Comparison of ENCODE assay signal across 9 mouse cellular contexts in genomic region chr17:8388990-8389789, GRCm38 (mm10). TPM values are rescaled to one million over a fixed set of nuclear protein-coding genes. Genes with fewer than 3 reads are reported as not detected.
DNase-seq lines count a peak whose midpoint lies in the region; ATAC-seq lines count a peak whose summit lies in the region.
"Had no signal": no experiment of that assay in that cellular context is flagged by ENCODE, and none has a peak within 500 bp of the region (broad histone marks: within the 10 kb centered on the region; RNA-seq: fewer than 3 reads in every experiment).

No protein-coding gene starts in this region.

- peak overlapping the region; percentile 18 for H3K4me3 ChIP-seq in heart, embryonic 12.5 days
- peak overlapping the region; percentile 30 for H3K4me3 ChIP-seq in midbrain, embryonic 14.5 days (replicated peaks; ENCODE audit: low read depth, low read length)
- H3K4me3 ChIP-seq: erythroblast, embryonic 14.5 days had no signal

- WGBS in heart, embryonic 12.5 days: 2% methylated on average over 28 of the region's 28 CpGs
- 2% methylated on average over 28 of the region's 28 CpGs for WGBS in midbrain, embryonic 14.5 days

- peaks cover 57% of the 10 kb centered on the region for H3K27me3 ChIP-seq in heart, embryonic 12.5 days (replicated peaks)
- H3K27me3 ChIP-seq in midbrain, embryonic 14.5 days (ENCODE audit: control insufficient read depth, insufficient read depth, low read length): peaks cover 32% of the 10 kb centered on the region

- H3K4me1 ChIP-seq in heart, embryonic 12.5 days (replicated peaks): peaks cover 6% of the 10 kb centered on the region
- peaks cover 10% of the 10 kb centered on the region for H3K4me1 ChIP-seq in midbrain, embryonic 14.5 days (ENCODE audit: control insufficient read depth, insufficient read depth, low read length)

- H3K4me2 ChIP-seq in heart, embryonic 12.5 days: peak overlapping the region; percentile 47
- peak overlapping the region; percentile 49 for H3K4me2 ChIP-seq in midbrain, embryonic 14.5 days (ENCODE audit: low read length)

- H3K9me3 ChIP-seq in heart, embryonic 12.5 days (replicated peaks): no peaks in the 10 kb centered on the region
- no peaks in the 10 kb centered on the region for H3K9me3 ChIP-seq in midbrain, embryonic 14.5 days (ENCODE audit: control insufficient read depth, low read length)

- H3K9ac ChIP-seq in heart, embryonic 12.5 days: no peak overlapping the region
- H3K9ac ChIP-seq in midbrain, embryonic 14.5 days (replicated peaks; ENCODE audit: low read length): peak overlapping the region; percentile 42

- no peak for DNase-seq in heart, postnatal 14 days
- peak; percentile 58 for DNase-seq in ES-CJ7 (ENCODE audit: low read depth, low spot score)
- DNase-seq in midbrain, embryonic 14.5 days: no peak
- no peak for DNase-seq in gastrocnemius, adult 18-20 months (ENCODE audit: low spot score)
- no peak for DNase-seq in gastrocnemius, adult 8-10 months (ENCODE audit: low spot score in 2 of 2)
- no peak for DNase-seq in left cerebral cortex, adult 8-10 months (ENCODE audit: low spot score in 2 of 2)

- intact Hi-C loops in heart, postnatal 14 days (cut with DNase I): loop anchor here (5.0 kb wide), 1 partner anchor 73 kb away; no protein-coding TSS in a partner anchor

- H3K36me3 ChIP-seq in heart, embryonic 12.5 days: no peaks in the 10 kb centered on the region
- no peaks in the 10 kb centered on the region for H3K36me3 ChIP-seq in midbrain, embryonic 14.5 days (ENCODE audit: control insufficient read depth, insufficient read depth, low read length)

- ATAC-seq in heart, embryonic 12.5 days (ENCODE audit: insufficient number of reproducible peaks, low FRiP score): no peak
- peak; percentile 61 for ATAC-seq in granulocyte monocyte progenitor cell, adult 5-6 weeks (replicated peaks; ENCODE audit: poor library complexity, severe bottlenecking)
- no peak for ATAC-seq in midbrain, embryonic 14.5 days (ENCODE audit: low FRiP score, low TSS enrichment)

- H3K27ac ChIP-seq in heart, embryonic 12.5 days (ENCODE audit: poor library complexity, severe bottlenecking): no peak overlapping the region
- H3K27ac ChIP-seq in midbrain, embryonic 14.5 days (replicated peaks; ENCODE audit: low read depth, low read length): no peak overlapping the region

RNA-seq across cellular contexts. Expression of gene T2, which starts 33.4 kb away (rescaled TPM):
- polyA plus RNA-seq in heart, embryonic 12.5 days (2016; fragmentation: Nextera tagmentation; extraction: Ambion mirVana): 1.0 and 1.1 TPM in 2 replicates
- total RNA-seq in heart, postnatal 14 days (2021): under 1 TPM; 0.26 to 0.27 TPM
- total RNA-seq in granulocyte monocyte progenitor cell, adult 5-6 weeks (2014; fragmentation: Nextera tagmentation): not detected in 2 replicates
- total RNA-seq in granulocyte monocyte progenitor cell, adult 5-6 weeks (2017): not detected in 2 replicates
- 0.39 and 0.82 TPM in 2 replicates for polyA plus RNA-seq in midbrain, embryonic 14.5 days (2014; fragmentation: Nextera tagmentation; extraction: Ambion mirVana)
- total RNA-seq in gastrocnemius, adult 18-20 months (2021): not detected
- total RNA-seq in gastrocnemius, adult 8-10 months (2022): not detected
- total RNA-seq in left cerebral cortex, adult 8-10 months (2022): 1 to 10 TPM in 2 of 4 experiments, under 1 TPM in 2; 0.44 to 1.3 (median 0.87) TPM
- polyA plus RNA-seq: erythroblast, embryonic 14.5 days had no signal

RNA-seq across cellular contexts. Expression of gene T, which starts 45.0 kb away (rescaled TPM):
- 0.24 and 0.46 TPM in 2 replicates for polyA plus RNA-seq in heart, embryonic 12.5 days (2016; fragmentation: Nextera tagmentation; extraction: Ambion mirVana)
- total RNA-seq in heart, postnatal 14 days (2021): not detected
- total RNA-seq in granulocyte monocyte progenitor cell, adult 5-6 weeks (2014; fragmentation: Nextera tagmentation): not detected in 2 replicates
- not detected in 2 replicates for total RNA-seq in granulocyte monocyte progenitor cell, adult 5-6 weeks (2017)
- 0.39 and 0.43 TPM in 2 replicates for polyA plus RNA-seq in midbrain, embryonic 14.5 days (2014; fragmentation: Nextera tagmentation; extraction: Ambion mirVana)
- total RNA-seq in gastrocnemius, adult 18-20 months (2021): not detected
- not detected for total RNA-seq in gastrocnemius, adult 8-10 months (2022)
- not detected for total RNA-seq in left cerebral cortex, adult 8-10 months (2022)
- polyA plus RNA-seq: erythroblast, embryonic 14.5 days had no signal

RNA-seq across cellular contexts. Expression of gene Prr18, which starts 51.9 kb away (rescaled TPM):
- 0.10 and 0.14 TPM in 2 replicates for polyA plus RNA-seq in heart, embryonic 12.5 days (2016; fragmentation: Nextera tagmentation; extraction: Ambion mirVana)
- under 1 TPM; 0.24 to 0.69 TPM for total RNA-seq in heart, postnatal 14 days (2021)
- not detected in 2 replicates for total RNA-seq in granulocyte monocyte progenitor cell, adult 5-6 weeks (2014; fragmentation: Nextera tagmentation)
- total RNA-seq in granulocyte monocyte progenitor cell, adult 5-6 weeks (2017): not detected in 2 replicates
- 18.3 and 20.6 TPM in 2 replicates for polyA plus RNA-seq in midbrain, embryonic 14.5 days (2014; fragmentation: Nextera tagmentation; extraction: Ambion mirVana)
- total RNA-seq in gastrocnemius, adult 18-20 months (2021): not detected
- under 1 TPM in 3 of 4 experiments, not detected in 1; 0.08 to 0.46 (median 0.10) TPM for total RNA-seq in gastrocnemius, adult 8-10 months (2022)
- total RNA-seq in left cerebral cortex, adult 8-10 months (2022): 10 to 100 TPM; 26.4 to 28.5 (median 27.1) TPM

Comparison
In these comparisons a context has a peak if more than half of its experiments do, and no peak if none do; other contexts are left out.
1. RNA of gene Prr18, which starts 51.9 kb away (total RNA-seq): 26.4 to 28.5 TPM in left cerebral cortex, adult 8-10 months; 0.24 to 0.69 TPM in heart, postnatal 14 days, 0.08 to 0.46 TPM in gastrocnemius, adult 8-10 months, not detected in granulocyte monocyte progenitor cell, adult 5-6 weeks and not detected in gastrocnemius, adult 18-20 months; every median in the first group is over 10 times any median in the second.